Mouse (Mus musculus) ovary, adult 18-20 months (tissue): ENCODE data around the gene Slc1a6.
"Not testable (repeated sequence)": the region's sequence is repeated elsewhere in the genome, so short reads cannot be mapped to it uniquely, and the experiment has no call there.

Experiments used
- DNase-seq: peaks from one replicate; pipeline ENCODE4 v3.0.0; 2022; ENCODE audit warnings: low spot score, mixed read lengths

The Slc1a6 gene

GRCm38 (mm10) chr10:78779981-78780651 lies at the start of gene Slc1a6:
Slc1a6 (plus strand) TSS chr10:78780496.
- DNase-seq = peak; percentile 12

- DNase-seq = no peak
These were observed 40.5 kb upstream of the Slc1a6 start for GRCm38 (mm10) chr10:78739821-78740220.

GRCm38 (mm10) chr10:78743721-78744120 lies 36.6 kb upstream of the Slc1a6 start:
- no peak for DNase-seq

GRCm38 (mm10) chr10:78745453-78746232 lies 34.7 kb upstream of the Slc1a6 start:
- DNase-seq = no peak

- peak; percentile 36 for DNase-seq
These were observed 33.1 kb upstream of the Slc1a6 start for GRCm38 (mm10) chr10:78747035-78747721.

- no peak for DNase-seq
These were observed 32.1 kb upstream of the Slc1a6 start for GRCm38 (mm10) chr10:78748161-78748560.

GRCm38 (mm10) chr10:78748946-78749345 lies 31.4 kb upstream of the Slc1a6 start:
- no peak for DNase-seq

GRCm38 (mm10) chr10:78752452-78753191 lies 27.7 kb upstream of the Slc1a6 start, which contains the start of gene Ccdc105:
Ccdc105 (minus strand) TSS chr10:78753065.
- peak; percentile 63 for DNase-seq

- DNase-seq = peak; percentile 30
These were observed 24.3 kb upstream of the Slc1a6 start for GRCm38 (mm10) chr10:78756021-78756420.

- no peak for DNase-seq
These were observed 14.7 kb upstream of the Slc1a6 start for GRCm38 (mm10) chr10:78765570-78765969.

- no peak for DNase-seq
These were observed 4.5 kb upstream of the Slc1a6 start for GRCm38 (mm10) chr10:78775830-78776229.

- no peak for DNase-seq
These were observed 769 bp upstream of the Slc1a6 start for GRCm38 (mm10) chr10:78779527-78779926.

GRCm38 (mm10) chr10:78787566-78788087 lies 7.3 kb downstream of the Slc1a6 start:
- peak; percentile 82 for DNase-seq

- DNase-seq = no peak
These were observed 10.3 kb downstream of the Slc1a6 start for GRCm38 (mm10) chr10:78790561-78790960.

- DNase-seq = no peak
These were observed 21.2 kb downstream of the Slc1a6 start for GRCm38 (mm10) chr10:78801449-78801848.

- no peak for DNase-seq
These were observed 32.2 kb downstream of the Slc1a6 start for GRCm38 (mm10) chr10:78812358-78813060.

- not testable (repeated sequence) for DNase-seq
These were observed 60.2 kb downstream of the Slc1a6 start for GRCm38 (mm10) chr10:78840456-78840855.

GRCm38 (mm10) chr10:78852066-78852465 lies 71.8 kb downstream of the Slc1a6 start, which contains the start of gene Olfr1356:
Olfr1356 (minus strand) TSS chr10:78852166.
- no peak for DNase-seq
